Mouse (Mus musculus) 3134 (cell line): ENCODE measurements at regions not wholly inside any gene's neighbourhood (a gene's known extent, or its start where the extent isn't known, plus 50 kb on each side); places are given as distances from the start of the nearest gene placed in this dataset.
"Not testable (repeated sequence)": the region's sequence is repeated elsewhere in the genome, so short reads cannot be mapped to it uniquely, and the experiment has no call there.

Experiments
- DNase-seq: peaks from one replicate; pipeline ENCODE4 v3.0.0-alpha.2; 2011; ENCODE audit warnings: low spot score; ENCODE audit not compliant: insufficient read length; ENCODE audit errors: extremely low read depth

DNA sequence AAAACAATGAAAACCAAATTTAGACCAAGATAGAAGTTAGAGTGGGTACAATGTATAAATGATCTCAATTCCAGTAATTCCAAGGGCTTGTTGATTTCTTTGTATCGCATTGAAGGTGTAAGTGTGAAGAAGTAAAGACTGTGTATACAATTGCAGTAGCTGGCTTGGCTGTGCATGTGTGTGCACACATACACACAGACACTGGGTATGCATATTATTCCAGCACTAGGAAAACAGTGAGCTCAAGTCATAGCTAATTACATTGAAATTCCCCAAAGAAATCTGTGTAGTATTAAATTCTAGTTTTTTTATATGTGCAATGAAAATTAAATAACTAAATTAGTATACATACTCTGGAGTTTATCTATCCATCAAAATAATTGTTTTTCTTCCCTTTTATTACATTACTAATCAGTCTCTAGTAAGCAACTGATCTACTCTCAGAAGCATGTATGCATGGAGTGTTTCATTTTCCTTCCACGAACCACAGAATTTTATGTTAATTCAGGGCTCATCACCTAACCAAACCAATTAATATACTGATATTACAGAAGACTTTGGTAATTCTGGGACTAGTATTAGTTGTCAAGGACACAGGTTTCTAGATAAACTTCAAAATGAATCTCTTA lies 56.5 kb downstream of the Gm8797 start:
- DNase-seq, result no peak

DNA sequence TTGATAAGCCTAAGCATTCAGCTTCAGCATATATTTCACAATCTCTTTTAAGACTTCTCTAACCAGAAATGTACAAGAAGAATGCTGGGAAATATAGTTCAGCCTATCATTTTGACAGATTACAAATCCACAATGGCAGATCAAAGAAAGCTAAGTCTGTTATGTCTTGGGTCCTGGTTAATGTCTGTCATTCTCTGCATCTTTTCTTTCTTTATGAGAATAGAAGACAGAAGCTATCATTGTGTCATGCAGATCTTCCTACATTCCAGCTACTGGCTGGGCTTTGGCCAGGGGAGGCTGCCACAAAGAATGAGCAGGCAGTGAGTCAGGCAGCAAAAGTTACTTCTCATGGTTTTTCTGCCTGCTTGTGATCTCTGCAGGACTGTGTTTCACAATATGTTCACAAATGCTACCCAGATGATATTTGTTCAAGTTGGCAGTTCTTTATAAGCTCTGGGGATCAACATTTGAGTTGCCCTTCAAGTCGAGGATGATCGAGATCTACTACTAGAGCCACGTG lies 60.5 kb downstream of the Gm8797 start:
- DNase-seq, result peak; percentile 9

DNA sequence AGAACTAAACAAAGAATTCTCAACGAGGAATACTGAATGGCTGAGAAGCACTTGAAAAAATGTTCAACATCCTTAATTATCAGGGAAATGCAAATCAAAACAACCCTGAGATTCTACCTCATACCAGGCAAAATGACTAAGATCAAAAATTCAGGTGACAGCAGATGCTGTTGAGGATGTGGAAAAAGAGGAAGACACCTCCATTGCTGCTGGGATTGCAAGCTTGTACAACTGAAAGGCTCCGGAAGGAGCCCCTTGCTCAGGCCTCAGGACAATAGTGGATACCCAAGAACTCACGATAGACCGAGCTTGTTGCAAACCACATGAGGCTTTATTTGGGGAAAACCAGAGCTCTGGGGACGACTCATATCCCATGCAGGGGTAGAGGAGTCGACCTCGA lies 69.6 kb downstream of the Gm8797 start:
- DNase-seq, result not testable (repeated sequence)

DNA sequence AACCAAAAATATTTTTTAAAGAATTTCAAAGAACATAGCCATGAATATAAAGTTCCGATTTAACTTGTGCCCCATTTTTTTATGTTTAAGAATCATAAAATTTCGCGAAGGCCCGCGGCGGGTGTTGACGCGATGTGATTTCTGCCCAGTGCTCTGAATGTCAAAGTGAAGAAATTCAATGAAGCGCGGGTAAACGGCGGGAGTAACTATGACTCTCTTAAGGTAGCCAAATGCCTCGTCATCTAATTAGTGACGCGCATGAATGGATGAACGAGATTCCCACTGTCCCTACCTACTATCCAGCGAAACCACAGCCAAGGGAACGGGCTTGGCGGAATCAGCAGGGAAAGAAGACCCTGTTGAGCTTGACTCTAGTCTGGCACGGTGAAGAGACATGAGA lies 109.6 kb downstream of the Gm8797 start:
- DNase-seq, result not testable (repeated sequence)

DNA sequence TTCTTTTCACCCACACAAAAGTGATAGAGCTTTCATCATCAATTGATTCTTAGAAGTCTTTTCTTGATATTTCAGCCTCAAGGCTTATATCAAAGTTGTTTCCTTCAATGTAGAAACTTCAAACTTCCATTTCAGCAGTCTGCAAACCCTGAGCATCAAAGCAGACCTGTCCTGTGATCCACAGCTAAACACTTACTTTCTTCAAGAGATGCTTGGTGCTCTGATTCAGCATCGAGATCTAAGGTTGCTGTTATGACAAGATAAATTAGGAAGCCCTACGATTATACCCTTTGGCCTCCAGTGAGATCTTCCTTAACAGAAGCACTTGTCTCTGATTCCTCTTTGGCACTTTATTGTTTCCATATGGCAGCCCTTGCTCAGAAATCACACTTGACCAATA lies 119.8 kb downstream of the Gm8797 start:
- no peak for DNase-seq

DNA sequence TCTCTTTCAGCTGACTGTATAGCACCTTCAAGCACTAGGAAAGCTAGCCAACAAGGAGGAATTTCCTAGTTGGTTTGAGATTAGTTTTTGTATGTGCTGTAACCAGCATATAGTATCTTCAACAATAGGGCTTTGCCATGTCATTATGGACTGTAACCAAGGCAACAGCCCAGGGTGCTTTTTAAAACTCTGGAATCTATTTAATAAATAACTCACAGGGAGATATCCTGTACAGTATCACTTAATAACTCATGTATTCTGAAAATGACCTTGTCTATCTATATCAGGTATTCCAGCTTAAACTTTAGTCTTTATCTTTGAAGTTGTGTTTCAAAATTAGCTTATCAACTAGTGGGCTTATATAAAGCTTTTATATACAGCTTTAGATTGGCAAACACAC lies 128.5 kb downstream of the Gm8797 start:
- no peak for DNase-seq

DNA sequence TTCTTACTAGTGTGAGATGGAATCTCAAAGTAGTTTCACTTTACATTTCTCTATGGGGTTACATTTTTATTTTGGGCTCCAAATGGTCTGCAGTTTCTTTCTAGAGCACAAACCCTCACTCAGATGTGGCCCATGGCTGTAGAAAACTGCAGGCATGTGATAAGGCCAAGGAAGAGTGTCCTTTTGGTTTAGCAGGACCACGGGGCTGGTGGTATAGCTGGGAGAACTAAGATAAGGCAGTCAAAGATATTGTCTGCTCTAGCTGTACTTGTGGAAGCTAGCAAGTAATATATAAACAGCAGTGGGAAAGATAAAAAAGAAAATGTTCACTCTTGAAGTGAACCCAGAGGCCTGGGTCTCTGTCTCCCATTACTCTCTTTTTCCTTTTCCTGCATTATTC lies 166.9 kb downstream of the Gm8797 start:
- no peak for DNase-seq

DNA sequence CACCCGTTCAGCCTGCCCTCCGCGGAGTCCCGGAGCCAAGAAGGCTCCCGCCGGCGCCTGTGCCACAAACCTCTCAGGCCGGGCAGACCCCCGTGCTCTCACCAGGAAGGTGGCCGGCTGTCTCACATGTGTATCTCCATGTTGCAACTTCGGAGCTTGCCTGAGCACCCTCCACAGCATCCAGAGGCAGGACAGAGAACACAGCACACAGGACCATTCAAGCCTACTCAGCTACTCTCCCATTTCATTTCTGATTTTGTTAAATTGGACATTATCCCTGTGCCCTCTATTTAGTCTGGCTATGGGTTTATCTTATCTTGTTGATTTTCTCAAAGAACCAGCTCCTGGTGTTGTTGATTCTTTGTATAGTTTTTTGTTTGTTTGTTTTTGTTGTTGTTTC lies 199.6 kb downstream of the Gm8797 start:
- DNase-seq, result not testable (repeated sequence)

DNA sequence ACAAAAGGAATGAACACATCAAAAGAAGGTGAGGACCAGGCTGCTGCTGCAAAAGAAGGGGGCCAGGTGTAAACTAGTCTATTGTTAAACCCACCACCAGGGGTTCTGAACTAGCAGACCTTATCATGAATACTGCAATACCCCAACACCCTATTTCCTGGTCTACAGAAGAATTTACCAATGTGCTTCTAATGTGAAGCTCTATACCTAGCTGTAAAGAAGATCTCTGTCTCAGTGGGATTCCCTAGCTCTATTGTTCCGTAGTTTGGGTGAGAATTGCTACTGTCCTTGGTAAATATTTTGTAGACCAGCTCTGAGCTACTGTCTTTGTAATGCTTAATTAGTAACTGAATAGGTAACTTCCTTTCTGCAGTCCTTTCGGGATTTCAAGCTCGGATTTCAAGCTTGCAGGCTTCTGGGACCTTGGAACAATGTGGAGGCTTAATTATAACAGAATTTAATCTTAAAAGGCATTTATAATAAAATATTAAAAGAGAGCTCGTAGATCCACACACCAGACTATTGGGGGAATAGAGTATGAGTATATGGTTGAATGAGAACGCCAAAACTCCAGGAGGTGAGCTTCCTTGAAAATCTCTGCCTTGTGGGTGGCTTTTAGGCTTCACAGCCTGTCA lies 238.5 kb downstream of the Gm8797 start:
- not testable (repeated sequence) for DNase-seq

DNA sequence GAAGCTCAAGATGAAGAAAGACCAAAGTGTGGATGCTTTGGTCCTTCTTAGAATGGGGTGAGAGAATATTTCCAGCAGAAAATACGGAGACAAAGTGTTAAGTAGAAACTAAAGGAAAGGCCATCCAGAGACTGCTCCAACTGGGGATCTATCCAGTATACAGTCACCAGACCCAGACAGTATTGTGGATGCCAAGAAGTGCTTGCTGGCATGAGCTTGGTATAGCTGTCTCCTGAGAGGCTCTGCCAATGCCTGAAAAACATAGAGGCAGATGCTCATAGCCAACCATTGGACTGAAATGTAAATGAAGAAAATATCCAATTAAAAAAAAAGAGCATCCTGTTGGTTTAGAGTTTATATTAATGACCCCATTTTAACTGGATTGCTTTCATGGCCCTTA lies 253.8 kb downstream of the Gm8797 start:
- DNase-seq, result no peak

DNA sequence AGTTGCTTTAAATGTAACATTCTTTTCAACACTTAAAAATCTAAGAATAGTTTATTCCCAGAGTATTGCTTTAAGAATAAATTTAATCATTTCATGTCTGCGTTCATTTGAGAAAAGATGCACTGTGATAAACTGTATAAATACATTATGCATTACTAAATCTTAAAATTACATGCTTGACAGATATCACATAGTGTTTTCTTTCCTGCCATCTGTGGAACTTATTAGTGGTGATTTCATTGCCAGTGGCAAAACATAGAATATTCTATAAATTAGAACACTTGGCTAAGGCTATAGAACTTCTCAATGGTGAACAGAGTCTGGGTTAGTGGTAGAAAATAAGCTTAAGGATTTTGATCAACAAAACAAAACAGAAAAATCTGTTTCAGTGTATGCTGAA lies 268.1 kb downstream of the Gm8797 start:
- no peak for DNase-seq

DNA sequence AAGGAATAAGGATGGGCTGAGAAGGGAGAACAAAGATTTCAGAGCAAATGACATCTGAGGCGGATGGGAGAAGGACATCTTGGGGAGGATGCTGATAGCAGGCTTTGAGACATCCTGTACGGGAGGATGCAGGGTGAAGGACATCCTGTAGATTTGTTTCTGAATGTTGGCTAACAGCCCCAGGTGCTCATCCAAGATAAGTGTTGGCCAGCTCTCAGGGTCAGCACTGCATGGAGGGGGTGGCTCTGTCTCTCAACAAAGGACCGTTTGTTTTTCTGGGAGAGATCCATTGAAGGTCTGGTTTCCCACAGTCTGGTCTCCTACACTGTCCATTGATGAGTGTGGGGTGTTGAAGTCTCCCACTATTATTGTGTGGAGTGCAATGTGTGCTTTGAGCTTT lies 290.7 kb downstream of the Gm8797 start:
- not testable (repeated sequence) for DNase-seq

DNA sequence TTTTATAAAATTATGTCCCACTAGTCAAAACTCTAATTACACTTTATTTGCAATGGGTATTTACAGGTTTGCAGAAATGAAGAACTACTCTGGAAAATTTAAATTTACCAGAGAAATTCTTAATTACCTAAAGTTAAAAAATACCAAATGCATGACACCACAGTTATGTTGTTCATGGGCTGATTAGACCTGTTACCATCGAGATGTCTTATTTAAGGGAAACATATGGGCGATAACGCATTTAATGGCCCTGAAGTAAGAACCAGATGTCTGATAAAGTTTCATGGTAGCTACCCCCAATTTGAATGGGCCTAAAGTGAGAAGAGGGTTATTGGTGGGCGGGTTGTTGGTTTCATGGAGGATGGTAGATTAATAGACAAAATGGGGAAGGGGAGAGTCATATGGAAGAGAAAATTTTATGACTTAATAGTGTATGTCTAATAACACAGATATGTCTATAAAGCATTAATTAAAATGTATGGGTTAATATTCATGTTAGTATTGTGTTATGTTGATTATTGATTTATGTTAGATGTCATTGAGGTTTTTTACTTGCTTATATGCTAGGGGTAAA lies 299.0 kb downstream of the Gm8797 start:
- DNase-seq, result peak; percentile 4

DNA sequence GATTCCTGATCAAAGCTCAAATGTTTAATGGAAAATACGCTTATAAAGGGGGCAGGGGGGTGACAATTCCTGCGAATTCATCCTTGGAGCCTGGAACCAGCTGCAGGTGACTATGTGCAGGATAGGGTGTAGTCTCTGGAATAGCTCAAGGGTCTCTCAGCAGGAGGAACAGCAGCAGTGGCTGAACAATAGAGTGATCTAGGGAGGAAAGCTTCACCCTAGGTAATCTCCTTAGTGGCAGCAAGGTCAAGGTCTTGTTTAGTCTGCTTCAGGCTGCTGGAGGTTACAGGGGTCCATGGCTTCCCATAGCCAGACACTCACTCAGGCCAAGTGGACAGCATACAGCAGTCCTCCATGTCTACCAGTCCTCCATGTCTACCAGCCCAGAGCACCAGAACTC lies 301.3 kb downstream of the Gm8797 start:
- DNase-seq, result no peak

DNA sequence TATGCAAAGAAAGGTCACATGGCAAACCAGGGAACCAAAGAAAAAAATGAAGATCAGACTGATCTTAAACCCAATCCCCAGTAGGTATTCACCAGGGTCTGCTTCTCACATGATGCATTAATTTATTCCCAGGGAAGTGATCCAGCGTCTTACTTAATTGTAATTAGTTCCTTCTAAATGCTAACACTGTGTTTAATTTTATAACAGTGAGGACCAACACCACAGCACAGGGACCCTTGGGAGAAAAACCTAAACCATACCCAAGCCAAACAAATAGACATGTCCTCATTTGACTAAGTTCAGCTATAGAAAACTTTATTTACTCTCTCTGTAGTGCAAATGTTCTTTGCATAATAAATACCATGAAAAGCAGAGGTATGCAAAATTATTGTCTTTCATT lies 333.2 kb downstream of the Gm8797 start:
- no peak for DNase-seq

DNA sequence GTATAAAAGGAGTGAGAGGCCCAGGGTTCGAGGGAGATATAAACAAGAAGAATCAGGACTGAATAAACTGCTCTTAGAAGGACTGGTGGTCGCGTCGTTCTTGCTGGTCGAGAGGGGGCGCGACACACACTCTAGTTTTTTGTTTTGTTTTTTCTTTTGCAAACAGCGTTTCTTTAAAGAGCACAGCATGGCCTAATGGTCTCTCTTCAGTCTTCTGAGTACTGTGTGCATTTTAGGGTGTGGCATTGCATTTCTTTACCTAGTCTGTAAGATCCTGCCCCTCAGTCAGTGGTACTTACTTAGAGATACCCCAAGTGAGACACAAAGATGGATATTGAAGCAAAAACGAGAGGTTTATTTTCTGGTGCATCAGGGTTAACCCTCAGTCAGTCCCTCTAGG lies 336.7 kb downstream of the Gm8797 start:
- no peak for DNase-seq

DNA sequence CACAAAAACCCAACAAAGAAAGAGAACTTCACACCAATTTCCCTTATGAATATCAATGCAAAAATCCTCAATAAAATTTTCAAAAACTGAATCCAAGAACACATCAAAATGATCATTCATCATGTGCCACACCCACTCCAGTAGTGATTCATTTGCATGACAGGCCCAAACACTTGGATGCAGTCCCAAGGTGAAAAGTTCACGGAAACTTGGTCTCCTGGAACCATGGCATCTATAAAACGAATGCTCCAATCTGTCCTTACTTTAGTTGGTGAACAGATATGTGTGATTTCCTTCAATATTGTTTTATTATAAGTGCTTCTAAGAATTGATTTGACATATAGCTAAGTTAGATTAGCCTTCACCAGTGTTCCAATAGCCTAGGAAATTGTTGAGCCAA lies 343.3 kb downstream of the Gm8797 start:
- no peak for DNase-seq

DNA sequence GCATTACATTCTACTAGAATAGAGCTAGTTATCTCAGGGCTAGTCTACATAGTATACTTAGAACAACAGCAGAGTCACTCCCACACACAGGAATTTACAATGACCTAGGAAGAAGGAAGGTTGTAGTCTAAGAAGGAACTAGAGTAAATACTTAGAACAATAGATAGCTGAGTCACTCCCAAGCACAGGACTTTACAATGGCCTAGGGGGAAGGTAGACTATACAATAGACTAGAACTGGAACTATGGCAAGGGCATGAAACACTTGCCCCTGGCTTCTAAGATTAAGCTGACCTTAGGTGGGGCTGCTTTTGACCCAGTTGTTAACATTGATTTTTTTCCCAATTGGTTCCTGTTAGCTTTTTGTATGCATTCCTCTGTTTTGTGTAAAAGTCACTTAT lies 343.8 kb downstream of the Gm8797 start:
- not testable (repeated sequence) for DNase-seq

DNA sequence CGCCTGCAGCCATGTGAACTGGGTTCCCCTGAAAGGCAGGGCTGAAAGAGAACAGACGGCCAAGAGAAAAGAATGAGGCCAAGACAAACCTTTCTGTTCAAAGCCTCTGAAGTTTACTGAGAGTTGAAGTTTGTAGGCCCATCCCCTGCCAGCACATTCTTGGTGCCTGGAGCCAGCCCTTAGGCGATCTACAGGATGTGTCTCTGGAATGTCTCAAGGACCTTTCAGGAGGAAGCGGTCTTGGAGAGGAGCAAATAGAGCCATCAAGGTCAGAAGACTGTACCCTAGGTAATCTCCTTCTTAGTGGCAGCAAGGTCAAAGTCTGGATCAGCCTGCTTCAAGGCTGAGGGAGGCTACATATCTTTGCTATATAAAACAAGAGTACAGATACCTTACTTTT lies 350.3 kb downstream of the Gm8797 start:
- DNase-seq, result no peak

DNA sequence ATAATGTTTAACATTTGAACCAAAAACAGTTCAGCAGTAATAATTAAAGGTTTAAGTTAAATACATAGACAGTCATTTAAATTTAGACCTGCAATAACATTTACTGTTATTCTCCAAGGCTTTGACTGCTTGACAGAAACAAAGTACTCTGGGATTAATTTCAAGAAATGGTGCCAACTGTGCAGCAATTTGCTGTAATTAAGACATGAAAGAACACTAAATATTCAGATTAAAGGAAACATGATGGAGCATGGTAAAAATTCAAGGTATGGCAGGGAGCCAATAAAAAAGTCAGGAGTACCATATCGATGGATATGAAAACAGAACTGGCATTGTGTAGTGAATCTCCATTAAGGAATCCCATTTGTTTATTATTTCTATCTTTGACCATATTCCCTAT lies 352.3 kb downstream of the Gm8797 start:
- no peak for DNase-seq

DNA sequence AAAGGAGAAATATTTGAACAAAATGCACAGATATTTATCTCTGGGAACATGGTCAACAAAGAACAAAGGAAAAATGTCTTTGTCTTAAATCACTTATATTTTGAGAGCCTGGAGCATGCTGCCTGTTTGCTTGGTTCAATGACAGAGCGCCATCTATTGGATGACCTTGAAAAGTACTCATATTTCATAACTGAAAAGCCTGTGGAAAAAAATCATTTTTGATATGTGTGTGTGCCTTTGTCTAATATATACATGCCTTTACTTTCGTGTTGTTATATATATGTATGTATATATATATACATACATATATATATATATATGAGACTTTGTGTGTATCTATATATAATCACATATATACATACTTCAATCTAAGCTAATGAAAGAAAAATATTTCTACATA lies 356.1 kb downstream of the Gm8797 start:
- no peak for DNase-seq
